Mouse (Mus musculus) olfactory bulb, adult 2 months (tissue): ENCODE data around the gene Atp5s.

Source experiments
- CTCF ChIP-seq: fragments of 200-500 bp; IDR thresholded peaks from 2 replicates; pipeline ENCODE4 v1.5.1; 2012; ENCODE audit warnings: low read depth, mild to moderate bottlenecking, low read length, moderate library complexity; ENCODE audit not compliant: insufficient read depth
- POLR2A ChIP-seq: fragments of 200-500 bp; IDR thresholded peaks from 2 replicates; pipeline ENCODE4 v1.6.1; 2012; ENCODE audit warnings: mild to moderate bottlenecking, low read depth, low read length, moderate library complexity; ENCODE audit not compliant: insufficient read depth

DNA sequence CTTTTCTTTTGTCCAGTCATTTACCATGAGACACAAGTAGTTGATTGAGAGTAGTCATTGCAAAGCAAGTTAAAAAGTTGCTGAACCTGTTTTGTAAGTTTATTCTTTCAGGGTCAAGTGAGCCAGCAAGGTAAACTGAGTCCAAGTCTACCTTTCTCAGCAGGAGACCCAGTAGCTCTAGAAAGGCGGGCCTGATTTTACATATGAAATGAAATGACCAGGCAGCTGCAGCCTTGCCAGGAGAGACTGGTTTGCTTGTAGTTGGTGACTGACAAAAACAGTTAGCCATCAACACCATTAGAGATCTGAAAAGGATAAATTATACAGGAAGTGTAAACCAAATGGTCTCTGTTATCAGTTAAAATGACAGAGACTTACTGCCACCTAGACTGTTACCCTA is 5.6 kb downstream of the Atp5s start:
- TF ChIP-seq POLR2A (no peak), CTCF (no peak)
